ENCODE assay signal across 16 mouse cellular contexts in genomic region chr9:23312877-23313276, GRCm38 (mm10).
"Had no signal": no experiment of that assay in that cellular context is flagged by ENCODE, and none has a peak within 500 bp of the region (broad histone marks: within the 10 kb centered on the region; RNA-seq: fewer than 3 reads in every experiment).

No protein-coding gene starts in this region.

- H3K4me2 ChIP-seq: lung, embryonic 14.5 days; midbrain, embryonic 12.5 days; neural tube, embryonic 12.5 days; stomach, embryonic 15.5 days had no signal

- ATAC-seq: midbrain, embryonic 16.5 days had no signal

- H3K9ac ChIP-seq: lung, embryonic 14.5 days; midbrain, embryonic 12.5 days; neural tube, embryonic 12.5 days; stomach, embryonic 15.5 days had no signal

- H3K4me1 ChIP-seq: midbrain, embryonic 10.5 days; midbrain, embryonic 12.5 days; neural tube, embryonic 12.5 days; stomach, embryonic 15.5 days had no signal

- DNase-seq: lung, adult 18-20 months; lung, embryonic 14.5 days; lung, postnatal 10 days; lung, postnatal 4 days; midbrain, embryonic 14.5 days; right cerebral cortex, postnatal 14 days; right cerebral cortex, postnatal 4 days; thymus, adult 2 months; thymus, postnatal 25 days; thymus, postnatal 4 days had no signal

- H3K27me3 ChIP-seq: midbrain, embryonic 12.5 days; neural tube, embryonic 12.5 days; stomach, embryonic 15.5 days had no signal

- H3K36me3 ChIP-seq: midbrain, embryonic 10.5 days; midbrain, embryonic 12.5 days; neural tube, embryonic 12.5 days; stomach, embryonic 15.5 days had no signal

- H3K9me3 ChIP-seq: midbrain, embryonic 10.5 days; midbrain, embryonic 12.5 days; neural tube, embryonic 12.5 days; stomach, embryonic 15.5 days had no signal

- H3K27ac ChIP-seq: midbrain, embryonic 10.5 days; midbrain, embryonic 12.5 days; neural tube, embryonic 12.5 days; stomach, embryonic 15.5 days; stomach, postnatal 0 days had no signal

- H3K4me3 ChIP-seq: midbrain, embryonic 10.5 days; midbrain, embryonic 12.5 days; neural tube, embryonic 12.5 days; stomach, embryonic 15.5 days had no signal
